Mouse (Mus musculus) hindbrain, embryonic 10.5 days (tissue): ENCODE results near the gene Ier3. TPM values are rescaled to one million over a fixed set of nuclear protein-coding genes. Genes with fewer than 3 reads are reported as not detected.

Experiments
- DNase-seq: peaks from one replicate; pipeline ENCODE4 v3.0.0-alpha.2; 2017; ENCODE audit warnings: low spot score
- H3K27ac ChIP-seq: fragments of 300-500 bp; sonication (generic); 2 replicates; pipeline ENCODE4 v1.5.1; 2016; ENCODE audit warnings: mild to moderate bottlenecking, moderate library complexity
- H3K27me3 ChIP-seq: fragments of 300-500 bp; sonication (generic); 2 replicates; pipeline ENCODE4 v1.6.1; 2016; ENCODE audit warnings: mild to moderate bottlenecking; ENCODE audit not compliant: poor library complexity, insufficient read depth, severe bottlenecking
- H3K36me3 ChIP-seq: fragments of 300-500 bp; sonication (generic); 2 replicates; pipeline ENCODE4 v1.6.1; 2016; ENCODE audit warnings: mild to moderate bottlenecking, moderate library complexity
- H3K4me1 ChIP-seq: fragments of 300-500 bp; sonication (generic); replicated peaks from 2 replicates; pipeline ENCODE4 v1.6.1; 2016; ENCODE audit warnings: mild to moderate bottlenecking
- H3K4me3 ChIP-seq: fragments of 300-500 bp; sonication (generic); 2 replicates; pipeline ENCODE4 v1.5.1; 2016; ENCODE audit warnings: mild to moderate bottlenecking, moderate library complexity
- H3K9me3 ChIP-seq: fragments of 300-500 bp; sonication (generic); 2 replicates; pipeline ENCODE4 v1.6.1; 2016; ENCODE audit warnings: mild to moderate bottlenecking, moderate library complexity
- WGBS: fragments of 180-500 bp; shearing (Covaris S2); methylation state at CpG from one replicate; pipeline ENCODE4 v1.1.7; 2016; 5-methylcytosine and 5-hydroxymethylcytosine counted together
- polyA plus RNA-seq: library from polyadenylated mRNA; unstranded; fragments of >200 nt; fragmentation: Nextera tagmentation; extraction: Ambion mirVana; gene quantifications from 2 replicates; pipeline ENCODE4 v1.2.1, GENCODE M21; 2016

The Ier3 gene
- polyA plus RNA-seq, 1 experiment from 2014 or later = 4.8 TPM

DNA sequence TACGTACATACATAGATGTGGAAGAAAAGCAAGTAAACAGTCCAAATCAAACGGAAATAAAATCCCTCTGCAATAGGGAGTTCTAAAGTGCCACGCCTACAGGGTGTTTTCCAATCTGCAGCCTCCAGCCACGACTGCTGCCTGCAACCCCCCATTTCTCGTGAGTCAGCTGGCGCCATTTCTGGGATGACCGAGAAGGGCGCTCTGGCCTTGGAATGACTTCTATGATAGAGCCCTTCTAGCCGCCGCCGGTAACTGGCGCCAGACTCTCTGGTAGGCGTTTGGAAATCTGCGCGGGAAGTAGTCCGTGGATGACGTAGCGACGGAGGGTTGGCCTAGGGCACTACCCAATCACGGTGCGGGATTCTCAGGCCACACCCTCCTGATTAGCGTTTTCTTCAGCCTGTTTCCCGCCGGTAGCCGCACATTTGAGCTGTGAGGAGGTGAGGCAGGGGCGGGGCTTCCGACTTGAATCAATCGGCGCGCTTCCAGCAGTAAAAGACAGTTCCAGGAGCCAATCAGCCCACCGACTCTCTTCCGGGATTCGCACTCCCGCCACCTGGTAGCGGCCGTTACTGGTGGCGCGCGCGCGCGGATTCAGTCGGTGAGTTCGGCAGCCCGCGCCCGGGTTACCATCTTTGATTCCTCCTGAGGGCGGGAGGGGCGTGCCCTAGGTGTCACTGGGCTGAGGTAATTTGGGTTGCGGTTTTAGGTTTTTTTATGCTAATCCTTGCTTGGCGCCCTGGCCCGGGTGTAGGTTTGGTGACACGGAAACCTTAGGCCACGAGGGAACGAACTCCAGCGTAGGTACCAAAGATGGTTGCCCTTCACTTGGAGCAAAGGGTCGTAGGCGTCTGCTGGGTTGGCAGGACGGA, 19.8 kb downstream of the Ier3 start, which contains the start of gene Mdc1:
Gene Mdc1 (plus strand): TSS at position 440 of the 875 bp plus-strand sequence.
- Histone ChIP-seq H3K36me3 (peaks cover 31% of the 10 kb centered on the region), H3K9me3 (no peaks in the 10 kb centered on the region), H3K27ac (peak within 1 kb of the TSS; percentile 88), H3K27me3 (no peaks in the 10 kb centered on the region), H3K4me1 (peaks cover 32% of the 10 kb centered on the region), H3K4me3 (peak within 1 kb of the TSS; percentile 60)
- peak; percentile 99 for DNase-seq
- WGBS = under 1% methylated on average over 59 of the region's 59 CpGs

GRCm38 (mm10) chr17:35842006-35842405, 20.5 kb downstream of the Ier3 start:
- DNase-seq = no peak
- Histone ChIP-seq H3K27ac (peak overlapping the region; percentile 88), H3K4me3 (peak overlapping the region; percentile 60), H3K4me1 (peaks cover 30% of the 10 kb centered on the region), H3K9me3 (no peaks in the 10 kb centered on the region), H3K36me3 (peaks cover 31% of the 10 kb centered on the region), H3K27me3 (no peaks in the 10 kb centered on the region)
- WGBS = 19% methylated on average over 11 of the region's 11 CpGs

GRCm38 (mm10) chr17:35843514-35843913, 22.0 kb downstream of the Ier3 start:
- Histone ChIP-seq H3K27me3 (no peaks in the 10 kb centered on the region), H3K9me3 (no peaks in the 10 kb centered on the region), H3K36me3 (peaks cover 46% of the 10 kb centered on the region), H3K4me3 (no peak overlapping the region), H3K27ac (no peak overlapping the region), H3K4me1 (peaks cover 32% of the 10 kb centered on the region)
- WGBS = 96% methylated on average over 3 of the region's 3 CpGs
- DNase-seq = no peak

- no peak for DNase-seq
- WGBS = 80% methylated on average over 1 of the region's 1 CpGs
- H3K9me3 ChIP-seq = no peaks in the 10 kb centered on the region
- peaks cover 90% of the 10 kb centered on the region for H3K36me3 ChIP-seq
- no peak overlapping the region for H3K27ac ChIP-seq
- H3K4me3 ChIP-seq = no peak overlapping the region
- H3K4me1 ChIP-seq = peaks cover 4% of the 10 kb centered on the region
- H3K27me3 ChIP-seq = no peaks in the 10 kb centered on the region
Observed at GRCm38 (mm10) chr17:35848112-35848511, 26.6 kb downstream of the Ier3 start.

- 94% methylated on average over 3 of the region's 3 CpGs for WGBS
- H3K36me3 ChIP-seq = peaks cover 95% of the 10 kb centered on the region
- 0 out of 2 replicates have a peak, but pooled peaks cover 3% of the 10 kb centered on the region for H3K4me1 ChIP-seq
- no peak overlapping the region for H3K27ac ChIP-seq
- H3K4me3 ChIP-seq = no peak overlapping the region
- no peaks in the 10 kb centered on the region for H3K27me3 ChIP-seq
- H3K9me3 ChIP-seq = no peaks in the 10 kb centered on the region
- DNase-seq = no peak
Observed at GRCm38 (mm10) chr17:35850974-35851373, 29.5 kb downstream of the Ier3 start.

GRCm38 (mm10) chr17:35859371-35859770, 37.9 kb downstream of the Ier3 start:
- Histone ChIP-seq H3K4me3 (no peak overlapping the region), H3K9me3 (no peaks in the 10 kb centered on the region), H3K27ac (no peak overlapping the region), H3K27me3 (0 out of 2 replicates have a peak, but pooled peaks cover 4% of the 10 kb centered on the region), H3K4me1 (peaks cover 38% of the 10 kb centered on the region), H3K36me3 (peaks cover 58% of the 10 kb centered on the region)
- DNase-seq = no peak
- 89% methylated on average over 1 of the region's 1 CpGs for WGBS

DNA sequence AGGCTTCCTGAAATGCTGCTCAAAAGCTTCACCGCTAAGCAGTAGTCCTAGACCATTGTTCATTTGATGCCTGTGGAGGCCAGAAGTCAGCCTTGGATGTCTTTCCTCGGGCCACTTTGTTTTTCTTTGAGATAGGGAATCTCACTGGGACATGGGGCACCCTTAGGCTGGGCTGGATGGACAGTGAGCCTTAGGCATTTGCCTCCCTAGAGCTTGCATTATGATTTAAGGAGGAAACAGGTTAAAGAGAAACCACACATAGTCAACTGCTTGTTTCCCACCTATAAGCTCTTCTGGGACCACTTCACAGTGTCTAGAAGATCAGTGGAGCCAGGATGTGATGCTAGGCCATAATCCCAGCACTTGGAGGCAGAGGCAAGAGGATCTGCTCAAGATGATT, 38.4 kb downstream of the Ier3 start:
- H3K27me3 ChIP-seq = 0 out of 2 replicates have a peak, but pooled peaks cover 4% of the 10 kb centered on the region
- no peak overlapping the region for H3K27ac ChIP-seq
- peaks cover 58% of the 10 kb centered on the region for H3K36me3 ChIP-seq
- peaks cover 43% of the 10 kb centered on the region for H3K4me1 ChIP-seq
- peak overlapping the region; percentile 1; the same call in 1 of the 2 replicates for H3K4me3 ChIP-seq
- DNase-seq = no peak
- 71% methylated on average over 2 of the region's 2 CpGs for WGBS
- H3K9me3 ChIP-seq = no peaks in the 10 kb centered on the region

- Histone ChIP-seq H3K27ac (peak overlapping the region; percentile 98), H3K36me3 (peaks cover 54% of the 10 kb centered on the region), H3K9me3 (no peaks in the 10 kb centered on the region), H3K4me3 (peak overlapping the region; percentile 82), H3K27me3 (0 out of 2 replicates have a peak, but pooled peaks cover 4% of the 10 kb centered on the region), H3K4me1 (peaks cover 53% of the 10 kb centered on the region)
- no peak for DNase-seq
- WGBS = 5% methylated on average over 12 of the region's 12 CpGs
Observed at GRCm38 (mm10) chr17:35860831-35861197, 39.3 kb downstream of the Ier3 start.

- no peaks in the 10 kb centered on the region for H3K9me3 ChIP-seq
- 0 out of 2 replicates have a peak, but pooled peaks cover 4% of the 10 kb centered on the region for H3K27me3 ChIP-seq
- H3K27ac ChIP-seq = peak within 1 kb of the TSS; percentile 98
- DNase-seq = peak; percentile 93
- H3K4me3 ChIP-seq = peak within 1 kb of the TSS; percentile 82
- H3K4me1 ChIP-seq = peaks cover 58% of the 10 kb centered on the region
- WGBS = under 1% methylated on average over 47 of the region's 47 CpGs
- peaks cover 50% of the 10 kb centered on the region for H3K36me3 ChIP-seq
Observed at GRCm38 (mm10) chr17:35861198-35861857, 39.8 kb downstream of the Ier3 start, which contains the start of gene Nrm. TSS of gene Nrm (plus strand) at chr17:35861318.

- 20% methylated on average over 10 of the region's 10 CpGs for WGBS
- H3K27ac ChIP-seq = peak overlapping the region; percentile 99
- 0 out of 2 replicates have a peak, but pooled peaks cover 4% of the 10 kb centered on the region for H3K27me3 ChIP-seq
- peaks cover 92% of the 10 kb centered on the region for H3K4me1 ChIP-seq
- peak; percentile 21 for DNase-seq
- H3K36me3 ChIP-seq = peaks cover 34% of the 10 kb centered on the region
- H3K4me3 ChIP-seq = peak overlapping the region; percentile 83
- no peaks in the 10 kb centered on the region for H3K9me3 ChIP-seq
Observed at GRCm38 (mm10) chr17:35864832-35865353, 43.4 kb downstream of the Ier3 start.

DNA sequence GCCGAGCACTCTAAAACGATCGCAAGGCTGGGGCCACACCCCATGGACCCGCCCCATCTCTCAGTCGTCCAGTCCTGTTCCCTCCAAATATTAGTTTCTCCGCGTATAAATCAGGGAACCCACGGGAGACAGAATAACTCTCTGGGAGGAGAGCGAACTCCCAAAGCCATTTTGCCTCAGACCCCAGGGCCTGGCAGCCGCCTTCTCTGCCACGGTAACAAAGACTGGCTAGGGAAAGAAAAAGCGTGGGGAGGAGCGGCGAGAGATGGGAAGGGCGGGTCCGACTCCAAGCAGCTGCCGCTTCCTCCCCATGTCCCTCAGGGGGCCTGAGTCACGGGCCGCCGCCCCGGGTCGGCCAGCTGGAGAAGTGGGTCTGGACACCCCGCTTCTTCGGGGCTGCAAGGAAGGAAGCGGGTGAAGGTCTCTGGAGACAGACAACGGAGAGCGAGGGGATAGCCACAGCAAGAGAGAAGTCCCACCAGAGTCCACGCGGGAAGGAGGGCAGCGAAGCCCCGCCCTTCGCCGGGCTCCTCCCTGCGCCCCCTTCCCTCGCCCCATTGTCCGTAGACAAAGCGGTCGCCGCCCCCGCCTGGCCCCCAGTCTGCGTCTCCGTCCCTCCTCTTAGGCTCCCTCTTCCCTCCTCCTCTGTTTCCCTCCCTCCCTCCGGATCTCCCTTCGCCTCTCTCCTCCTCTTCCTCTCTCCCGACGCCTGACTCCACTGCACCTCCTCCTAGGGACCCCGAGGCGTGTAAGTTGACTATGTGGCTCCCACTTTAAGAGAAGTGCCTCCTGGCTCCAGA, 44.2 kb downstream of the Ier3 start, which contains the start of gene Ppp1r18:
Gene Ppp1r18 (plus strand): TSS at position 113 of the 800 bp plus-strand sequence.
- Histone ChIP-seq H3K27me3 (0 out of 2 replicates have a peak, but pooled peaks cover 4% of the 10 kb centered on the region), H3K36me3 (peaks cover 41% of the 10 kb centered on the region), H3K4me3 (peak within 1 kb of the TSS; percentile 83), H3K9me3 (no peaks in the 10 kb centered on the region; the same call in 1 of the 2 replicates), H3K27ac (peak within 1 kb of the TSS; percentile 99), H3K4me1 (peaks cover 92% of the 10 kb centered on the region)
- under 1% methylated on average over 46 of the region's 48 CpGs for WGBS
- DNase-seq = peak; percentile 92
